Mouse (Mus musculus) heart, adult 8-10 months (tissue): ENCODE results near the gene Cpa3. TPM values are rescaled to one million over a fixed set of nuclear protein-coding genes. Genes with fewer than 3 reads are reported as not detected.

Experiments
- DNase-seq: peaks from one replicate; pipeline ENCODE4 v3.0.0; 2022; ENCODE audit warnings: low spot score
- total RNA-seq, 4 experiments: library from RNA; stranded (reverse); gene quantifications; 2 replicates each; pipeline ENCODE4 v1.2.4; 2022

Cpa3 gene
- 1 to 10 TPM in 1 of 4 experiments, under 1 TPM in 3; 0.66 to 1.6 (median 0.88) TPM for total RNA-seq

DNA sequence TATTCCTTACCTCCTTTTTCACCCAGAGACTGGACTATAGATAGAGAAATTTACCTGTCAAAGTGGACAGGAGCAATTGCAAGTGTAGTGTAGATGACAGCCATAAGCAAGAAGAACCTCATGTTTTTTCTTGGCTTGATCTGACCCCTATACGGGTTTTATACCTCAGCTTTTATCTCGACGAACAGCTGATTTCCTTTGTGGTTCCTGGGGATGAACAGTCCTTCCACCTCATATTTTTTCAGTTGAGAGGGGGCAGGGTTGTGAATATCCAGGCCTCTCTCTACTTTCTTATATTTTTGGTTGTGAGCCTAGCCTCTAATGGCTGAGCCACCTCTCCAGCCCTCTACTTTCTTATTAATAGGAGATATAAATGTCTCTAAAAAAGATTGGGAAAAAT is at the start of gene Cpa3:
Gene Cpa3 (minus strand): TSS at position 132 of the 400 bp plus-strand sequence.
- no peak for DNase-seq

DNA sequence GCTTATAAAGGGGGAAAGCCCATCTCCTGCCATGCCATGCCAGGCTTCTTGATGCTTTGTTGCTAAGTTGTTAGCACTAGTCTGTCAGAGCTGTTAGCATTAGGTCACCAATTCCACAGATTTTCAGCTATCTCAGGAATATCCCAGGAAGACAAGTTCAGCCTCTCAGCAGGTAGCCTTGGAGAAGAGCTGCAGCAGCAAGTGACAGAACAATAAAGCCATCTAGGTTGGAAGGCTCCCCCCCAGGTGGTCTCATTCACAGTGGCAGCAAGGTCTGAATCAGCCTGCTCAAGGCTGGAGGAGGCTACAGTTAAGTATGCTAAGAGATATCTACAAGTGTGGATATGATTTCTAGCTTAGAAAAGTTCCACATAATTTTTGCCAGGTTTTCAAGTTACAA is 49.4 kb upstream of the Cpa3 start:
- no peak for DNase-seq

DNA sequence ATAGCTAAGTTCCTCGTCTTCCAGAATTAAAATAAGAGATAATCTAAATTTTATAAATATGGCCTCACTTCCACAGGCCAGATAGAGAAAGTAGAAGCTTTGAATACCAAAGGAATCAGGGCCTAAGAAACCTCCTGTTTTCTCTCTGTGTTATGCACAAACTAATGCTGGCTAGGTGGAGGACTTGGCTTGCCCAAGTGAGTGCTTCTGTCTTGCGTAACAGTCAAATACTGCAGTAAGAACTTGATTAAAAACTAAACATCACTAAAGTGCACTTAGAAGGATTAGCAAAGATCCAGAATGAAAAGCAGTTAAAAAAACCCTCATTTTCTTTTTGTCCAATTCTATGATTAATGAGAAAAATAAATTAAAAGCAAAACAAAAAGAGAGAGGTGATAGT is 46.8 kb upstream of the Cpa3 start:
- no peak for DNase-seq

DNA sequence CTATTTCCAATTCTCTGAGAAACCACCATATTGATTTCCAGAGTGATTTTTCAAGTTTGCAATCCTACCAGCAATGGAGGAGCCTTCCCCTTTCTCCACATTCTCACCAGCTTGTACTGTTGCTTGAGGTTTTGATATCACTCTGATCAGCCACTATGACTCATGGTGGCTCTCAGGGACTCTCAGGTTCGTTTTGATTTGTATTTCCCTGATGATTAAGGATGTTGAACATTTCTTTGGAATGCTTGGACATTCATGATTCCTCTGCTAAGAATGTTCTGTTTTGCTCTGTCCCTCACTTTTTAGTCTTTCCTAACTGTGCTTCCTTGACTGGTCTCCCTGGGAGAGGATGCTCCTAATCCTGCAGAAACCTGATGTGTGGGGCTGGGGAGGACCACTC is 39.8 kb upstream of the Cpa3 start:
- no peak for DNase-seq

DNA sequence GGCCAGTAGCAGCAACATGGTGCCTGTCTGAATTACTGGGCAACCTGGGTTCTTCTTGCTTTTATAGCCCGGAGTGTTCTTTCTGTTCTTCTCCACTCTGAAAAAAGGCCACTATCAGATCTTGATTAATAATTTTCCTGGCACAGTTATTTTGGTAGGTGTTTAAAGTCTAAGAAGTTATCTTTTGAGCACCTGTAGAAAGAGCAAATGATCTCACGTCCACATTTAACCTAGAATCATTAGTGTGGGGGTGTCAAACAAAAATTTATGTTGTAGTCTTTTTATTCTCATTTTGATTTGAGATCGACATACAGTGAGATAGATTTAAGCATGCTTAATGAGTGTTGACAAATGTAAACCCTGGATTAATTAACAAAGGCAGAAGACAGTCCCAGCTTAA is 33.7 kb upstream of the Cpa3 start, which contains the start of gene Cpb1:
Gene Cpb1 (minus strand): TSS at position 101 of the 400 bp plus-strand sequence.
- DNase-seq = no peak

DNA sequence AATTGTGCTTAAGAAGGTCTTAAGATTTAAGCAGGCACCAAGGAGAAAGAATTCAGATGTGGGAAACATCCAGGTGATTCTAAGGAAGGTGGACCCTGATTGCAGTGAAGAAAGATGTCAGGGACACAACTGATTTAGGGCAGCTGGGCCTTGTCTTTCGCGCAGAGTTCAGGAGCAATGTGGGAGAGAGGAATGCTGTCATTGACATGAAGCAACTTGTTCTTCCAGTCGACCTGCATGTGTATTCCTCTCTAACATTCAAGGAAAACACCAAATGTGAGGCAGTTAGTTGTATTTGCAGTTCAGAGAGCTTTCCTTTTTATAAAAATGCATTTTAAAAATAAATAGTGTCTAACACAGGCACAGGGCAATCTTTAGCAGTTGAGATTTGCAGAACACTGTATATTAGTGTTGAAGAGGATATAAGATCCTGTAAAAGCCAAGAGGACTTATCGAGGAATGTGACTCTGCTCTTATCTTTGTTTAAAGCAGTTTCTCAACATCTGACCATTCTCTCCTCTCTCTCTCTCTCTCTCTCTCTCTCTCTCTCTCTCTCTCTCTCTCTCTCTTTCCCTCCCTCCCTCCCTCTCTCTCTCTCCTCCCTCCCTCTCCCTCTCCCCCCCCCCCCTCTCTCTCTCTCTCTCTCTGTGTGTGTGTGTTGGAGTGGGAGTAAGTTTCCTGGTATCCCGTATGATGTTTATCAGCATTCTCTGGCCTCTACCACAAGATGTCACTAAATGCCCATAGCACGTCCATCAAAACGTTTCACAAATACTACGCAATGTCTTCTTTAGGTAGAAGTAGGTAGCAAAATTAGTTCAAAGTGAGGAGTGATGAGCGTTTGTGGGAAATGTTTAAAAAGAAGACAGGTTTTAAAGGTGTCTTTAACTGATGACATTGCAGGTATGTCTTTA is 12.8 kb upstream of the Cpa3 start:
- DNase-seq = no peak

DNA sequence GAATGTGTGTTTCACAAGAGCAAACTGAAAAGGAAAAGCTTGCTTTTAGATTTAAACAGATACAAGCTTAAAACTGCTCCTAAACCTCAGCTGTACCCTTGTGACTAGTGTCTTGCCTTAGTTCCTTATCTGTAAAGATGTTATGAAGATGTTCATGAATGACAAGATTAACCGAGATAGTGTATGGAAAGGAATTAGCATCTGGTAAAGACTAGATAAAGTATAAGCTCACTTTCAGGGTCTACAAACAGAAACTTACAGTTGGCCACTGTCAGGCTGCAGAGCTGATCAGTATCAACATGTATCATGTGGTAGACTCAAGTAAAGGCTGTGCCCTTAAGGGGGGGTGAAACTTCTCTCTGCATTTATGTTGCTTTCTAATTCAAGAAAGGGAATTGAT is 1.9 kb upstream of the Cpa3 start:
- no peak for DNase-seq

DNA sequence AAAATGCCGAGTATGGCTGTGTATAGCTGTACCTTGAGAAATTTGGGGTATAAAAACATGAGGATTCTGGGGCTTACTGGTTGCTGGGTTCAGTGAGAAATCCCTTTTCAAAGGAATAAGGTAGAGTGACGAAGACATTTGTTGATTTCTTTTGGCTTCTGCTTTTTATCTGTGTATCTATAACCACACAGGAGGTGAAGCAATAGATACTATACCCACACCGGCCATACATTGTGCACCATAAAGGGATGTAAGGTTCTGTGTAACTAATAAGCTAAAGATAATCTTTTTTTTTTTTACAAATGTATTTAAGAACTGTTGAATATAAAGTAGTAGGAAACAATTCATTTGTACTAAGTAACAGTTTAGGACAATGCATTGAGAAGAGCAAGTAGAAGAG is 2.2 kb downstream of the Cpa3 start:
- no peak for DNase-seq

DNA sequence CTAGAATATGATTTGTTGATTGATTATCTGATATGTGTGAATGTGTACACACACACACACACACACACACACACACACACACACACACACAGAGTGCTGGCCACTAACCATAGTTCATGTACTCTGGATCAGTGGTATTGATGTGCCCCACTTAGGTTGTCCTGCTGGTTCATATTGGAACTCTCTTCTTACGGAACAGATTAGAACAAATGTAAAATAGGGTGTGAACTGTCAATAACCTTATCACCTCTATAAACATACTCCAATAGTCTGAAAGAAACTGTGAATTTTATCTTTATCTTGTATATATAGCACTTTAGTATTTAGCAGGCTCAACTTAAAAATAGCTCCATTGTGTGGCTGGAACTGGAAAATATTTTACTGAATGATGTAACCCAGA is 5.0 kb downstream of the Cpa3 start:
- DNase-seq = no peak

DNA sequence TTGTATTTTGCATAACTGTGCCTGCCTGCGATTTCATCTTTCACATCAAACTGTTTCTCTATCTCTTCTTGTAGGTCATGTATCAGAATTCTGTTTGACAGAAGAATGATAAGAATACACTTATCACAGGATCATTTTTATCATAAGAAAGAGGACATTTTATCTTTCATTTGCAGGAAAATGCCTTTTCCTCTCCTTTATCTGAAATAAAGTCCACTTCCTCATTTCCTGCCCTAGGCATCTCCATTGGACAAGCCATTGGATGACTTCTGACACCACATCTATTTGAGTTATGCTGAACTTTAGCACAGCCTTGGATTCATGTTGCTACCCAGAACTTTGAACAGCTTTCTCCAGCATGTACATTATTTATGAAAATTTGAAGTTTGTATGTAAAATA is 13.0 kb downstream of the Cpa3 start:
- no peak for DNase-seq

DNA sequence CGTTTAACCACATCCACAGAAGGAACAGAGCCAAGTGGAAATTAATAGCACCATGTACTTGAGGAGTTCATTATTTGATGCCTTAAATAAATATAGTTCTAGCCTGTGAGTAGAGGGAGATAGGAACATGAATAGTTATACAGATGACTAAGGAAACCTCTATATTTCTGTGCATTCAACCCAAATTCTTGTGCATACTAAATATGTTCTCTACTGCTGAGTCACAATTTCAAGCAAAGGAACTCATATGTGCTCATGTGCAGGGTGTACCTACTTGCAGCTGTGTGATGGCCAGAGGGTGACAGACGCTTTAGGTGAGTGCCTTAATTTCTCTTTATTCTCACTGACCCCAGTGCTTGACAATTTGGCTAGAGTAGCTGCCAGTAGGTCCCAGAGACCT is 16.6 kb downstream of the Cpa3 start:
- no peak for DNase-seq

DNA sequence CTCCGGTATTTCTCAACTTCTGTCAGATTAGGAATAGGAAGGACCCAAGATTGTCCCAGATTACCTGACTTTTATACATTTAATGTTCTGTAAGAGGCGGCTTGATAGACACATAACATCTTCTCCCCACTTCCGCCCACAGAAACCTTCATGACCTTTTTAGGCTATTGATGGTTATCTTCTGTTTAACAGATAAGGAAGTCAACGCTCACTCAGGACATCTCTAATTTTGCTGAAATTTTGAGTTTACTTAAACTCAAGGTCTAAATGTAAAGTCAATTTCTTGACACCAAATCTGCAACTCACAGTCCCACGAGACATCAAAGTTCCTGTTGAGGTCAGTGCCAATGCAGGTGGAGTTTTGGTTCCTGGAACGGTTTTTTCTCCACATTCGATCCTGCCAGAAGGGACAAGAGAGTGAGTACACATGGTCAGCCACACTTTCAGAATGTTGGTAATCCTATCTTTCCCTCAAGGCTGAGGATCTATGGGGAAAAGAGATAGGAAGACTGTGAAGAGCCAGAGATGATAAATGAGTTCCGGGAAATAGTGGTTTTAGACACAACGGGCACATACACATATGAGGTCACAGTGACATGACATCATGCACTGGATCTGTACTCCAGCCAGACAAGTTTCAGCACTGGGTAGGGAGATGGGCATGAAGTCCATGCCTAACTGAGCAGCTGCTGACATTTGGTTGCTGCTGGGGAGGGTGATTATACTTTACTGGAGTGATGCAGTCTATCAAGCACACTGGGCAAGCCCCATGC is 18.9 kb downstream of the Cpa3 start:
- DNase-seq = no peak

DNA sequence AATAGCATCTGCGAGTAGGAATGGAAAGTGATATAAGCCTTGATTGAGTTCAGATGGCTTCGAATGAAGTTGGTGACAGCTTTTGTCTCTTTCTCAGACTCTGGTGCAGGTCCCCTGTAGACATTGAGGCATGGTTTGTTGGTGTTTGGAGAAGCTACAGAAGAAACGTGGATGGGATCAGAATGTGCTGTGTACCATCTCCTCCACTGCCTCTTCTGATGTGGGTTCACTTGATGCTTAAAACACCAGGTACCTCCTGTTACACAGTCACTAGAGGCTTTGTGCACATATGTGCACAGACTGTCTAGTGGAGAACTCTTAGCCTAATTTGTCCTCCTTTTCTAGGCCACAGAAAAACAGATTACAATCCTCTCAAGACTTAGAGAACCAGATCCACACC is 19.8 kb downstream of the Cpa3 start:
- no peak for DNase-seq

DNA sequence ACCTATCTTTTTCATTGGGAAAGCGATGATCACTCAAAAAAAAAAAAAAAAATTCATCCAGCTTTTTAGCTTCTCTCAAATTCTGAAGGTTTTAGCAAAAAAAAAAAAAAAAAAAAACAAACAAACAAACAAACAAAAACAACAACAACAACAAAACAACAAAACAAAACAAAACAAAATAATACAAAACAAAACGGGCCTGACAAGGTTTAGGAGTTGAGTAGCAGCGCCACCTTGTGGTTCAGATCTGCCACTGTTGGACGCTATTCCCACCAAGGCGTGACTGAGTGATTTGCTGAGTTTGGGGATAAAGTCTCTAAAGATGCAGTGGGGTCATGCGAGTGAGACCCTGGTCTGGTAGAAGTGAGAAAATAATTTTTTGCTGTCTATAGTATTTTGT is 43.1 kb downstream of the Cpa3 start:
- peak; percentile 30 for DNase-seq

DNA sequence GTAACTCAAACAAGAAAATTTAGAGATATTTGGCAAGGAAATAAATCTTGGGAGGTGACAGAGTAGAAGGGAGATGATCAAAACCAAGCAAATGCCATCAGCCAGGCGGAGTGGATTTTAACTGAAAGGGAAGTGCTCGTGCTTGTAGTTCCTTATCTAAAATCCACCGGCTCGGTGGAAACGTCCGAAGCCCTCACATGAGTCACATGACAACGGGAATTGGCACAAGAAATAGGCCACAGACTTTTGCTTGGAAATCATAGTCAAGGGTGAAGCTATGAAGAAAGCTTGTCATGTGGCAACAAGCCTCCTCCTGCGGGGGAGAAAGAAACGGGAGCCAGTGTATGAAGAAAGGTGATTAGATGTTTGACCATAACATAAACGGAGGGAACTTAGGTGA is 44.1 kb downstream of the Cpa3 start:
- no peak for DNase-seq

DNA sequence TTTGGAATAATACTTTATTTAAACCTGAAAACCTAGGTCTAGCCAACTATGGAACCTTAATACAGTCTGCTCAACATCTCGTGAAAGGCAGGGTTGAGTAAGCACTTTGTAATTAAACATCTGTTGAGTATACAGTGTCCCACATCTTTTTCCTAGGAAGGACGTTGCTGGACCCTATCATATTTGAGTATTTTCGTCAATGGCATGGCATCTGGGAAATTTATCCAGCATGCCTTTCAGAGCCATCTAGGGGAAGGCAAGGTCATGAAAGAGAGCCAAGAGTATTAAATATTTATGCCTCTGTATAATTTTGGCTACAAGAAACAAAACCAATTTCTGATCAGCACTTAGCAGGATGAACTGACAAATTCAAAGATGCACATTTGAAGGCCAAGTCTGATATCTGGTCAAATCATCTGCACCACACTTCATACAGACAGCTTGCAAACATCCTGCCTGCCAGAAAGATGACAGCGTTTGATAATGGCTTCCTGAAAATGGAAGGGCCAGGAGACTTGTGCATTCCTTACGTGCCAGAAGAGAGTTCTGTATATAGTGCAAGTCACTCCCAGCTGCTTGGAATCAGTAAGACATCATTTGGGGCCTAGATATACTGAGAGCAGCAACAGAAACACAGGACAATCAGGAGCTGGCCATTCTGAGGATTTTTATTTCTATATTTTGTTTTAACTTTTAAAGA is 52.9 kb downstream of the Cpa3 start:
- no peak for DNase-seq

DNA sequence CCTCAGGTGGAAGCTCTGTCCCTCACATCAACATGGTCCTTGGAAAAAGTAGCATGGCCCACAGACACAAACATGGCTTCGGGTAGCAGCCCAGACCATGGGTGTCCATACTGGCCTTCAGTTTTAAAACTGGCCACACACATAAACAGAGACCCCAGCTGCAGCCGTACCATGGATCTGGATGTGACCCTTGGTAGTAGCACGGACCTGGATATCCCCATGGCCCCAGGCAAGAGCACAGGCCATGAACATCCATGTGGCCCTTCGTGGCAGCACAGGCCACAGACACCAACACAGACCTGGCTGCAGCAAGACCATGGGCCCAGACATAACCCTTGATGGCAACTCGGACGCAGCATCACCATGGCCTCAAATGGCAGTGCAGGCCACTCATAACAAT is 69.6 kb downstream of the Cpa3 start:
- no peak for DNase-seq

DNA sequence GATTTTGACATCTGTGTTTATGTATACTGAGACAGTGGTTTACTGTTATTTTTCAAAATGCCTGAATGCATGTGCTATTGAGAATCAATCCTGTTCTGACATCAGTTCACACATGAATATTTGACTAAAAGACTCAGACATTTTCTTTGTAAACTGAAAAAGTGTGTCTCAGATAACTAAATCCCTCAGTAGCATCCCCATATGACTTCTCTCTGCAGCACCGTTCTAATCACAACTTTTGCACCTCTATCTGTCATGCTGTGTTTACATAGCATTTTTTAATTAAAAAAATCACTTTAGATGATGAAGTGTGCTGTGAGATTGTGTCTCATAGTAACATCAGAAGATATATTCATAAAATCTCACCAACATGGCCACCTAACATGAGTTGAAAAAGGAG is 74.5 kb downstream of the Cpa3 start:
- DNase-seq = no peak
